Mouse (Mus musculus) testis, adult 2 months (tissue): ENCODE results near the gene Cdc25b.

Experiments
- CTCF ChIP-seq: fragments of 200-500 bp; IDR thresholded peaks from 2 replicates; pipeline ENCODE4 v1.5.1; 2012; ENCODE audit warnings: low read depth, mild to moderate bottlenecking, inconsistent platforms, low read length, moderate library complexity; ENCODE audit not compliant: control insufficient read depth, insufficient read depth, insufficient replicate concordance
- POLR2A ChIP-seq: fragments of 200-500 bp; IDR thresholded peaks from 2 replicates; pipeline ENCODE4 v1.6.1; 2012; ENCODE audit warnings: low read depth, mild to moderate bottlenecking, inconsistent platforms, low read length, moderate library complexity; ENCODE audit not compliant: control insufficient read depth

DNA sequence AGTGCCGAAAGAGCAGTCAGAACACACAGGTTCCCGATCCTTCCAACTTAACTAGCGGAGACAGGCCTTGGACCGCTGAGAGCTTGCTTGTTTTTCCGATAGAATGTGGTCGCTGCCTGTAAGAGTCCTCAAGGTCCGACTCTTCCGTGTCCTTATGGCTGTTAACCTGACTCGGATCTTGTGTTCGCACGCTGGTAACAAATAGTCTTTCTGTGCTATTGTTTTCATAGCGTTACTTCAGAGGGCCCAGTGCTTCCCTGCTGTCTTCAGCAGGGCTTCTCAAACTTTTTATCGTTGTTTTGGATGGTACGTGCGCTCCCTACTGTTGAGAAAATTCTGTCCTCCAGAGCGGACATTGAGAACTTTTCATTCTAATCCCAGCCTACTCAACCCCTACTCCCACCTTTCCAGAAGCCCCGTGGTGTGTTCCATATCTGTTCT is 26.1 kb upstream of the Cdc25b start:
- TF ChIP-seq CTCF (no peak), POLR2A (no peak)
